Mouse (Mus musculus): ENCODE data around the gene Zgpat.

Gene Zgpat

GRCm38 (mm10) chr2:181420426-181420825, 55.7 kb downstream of the Zgpat start:
- in situ Hi-C loops (cut with MboI; ENCODE audit: low pct_unique_long_range_greater_than_20kb in 1 of 2, low sequenced_read_pairs in 2 of 2, unreplicated experiment in 1 of 2) = no loop called here

- in situ Hi-C loops (cut with MboI; ENCODE audit: low pct_unique_long_range_greater_than_20kb in 1 of 2, low sequenced_read_pairs in 2 of 2, unreplicated experiment in 1 of 2) = no loop called here
These were observed 56.3 kb downstream of the Zgpat start for GRCm38 (mm10) chr2:181420903-181421638.

GRCm38 (mm10) chr2:181423834-181424233, 59.1 kb downstream of the Zgpat start:
- in situ Hi-C loops (cut with MboI; ENCODE audit: low pct_unique_long_range_greater_than_20kb in 1 of 2, low sequenced_read_pairs in 2 of 2, unreplicated experiment in 1 of 2) = no loop called here
